Mouse (Mus musculus): ENCODE measurements around the gene Jmjd6.

DNA sequence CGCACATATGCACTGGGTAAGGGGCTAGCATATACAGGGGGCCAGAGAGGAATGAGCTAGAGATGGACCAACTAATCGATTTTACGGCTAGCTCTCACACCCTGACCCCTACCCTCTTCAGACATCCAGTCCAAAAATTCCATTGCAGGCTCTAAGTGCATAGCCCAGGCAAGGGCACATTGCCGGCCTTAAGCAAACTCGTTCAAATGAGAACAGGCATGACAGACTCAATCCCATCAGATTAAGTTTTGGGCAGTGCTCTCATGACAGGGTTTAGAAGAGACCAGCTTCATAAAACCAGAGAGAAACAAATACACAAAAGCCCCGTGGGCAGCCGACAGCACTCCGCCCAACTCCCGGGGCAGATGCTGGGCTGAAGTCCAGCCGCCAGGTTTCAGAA lies 21.0 kb downstream of the Jmjd6 start:
- TF ChIP-seq CTCF (IDR thresholded peaks at IDR 0.05; ENCODE audit: extremely low read depth, insufficient read length, insufficient replicate concordance, low read depth, low read length) (no peak), POLR2A (IDR thresholded peaks at IDR 0.05; ENCODE audit: low read depth, low read length) (no peak)

Data from small intestine, adult 2 months (tissue).